Mouse (Mus musculus) thymus, postnatal 0 days (tissue): ENCODE measurements around the gene Gbp9. TPM values are rescaled to one million over a fixed set of nuclear protein-coding genes. Genes with fewer than 3 reads are reported as not detected.

Experiments used
- DNase-seq: peaks from one replicate; pipeline ENCODE4 v3.0.0-alpha.2; 2015; ENCODE audit warnings: low spot score
- polyA plus RNA-seq: library from polyadenylated mRNA; unstranded; fragments of >200 nt; fragmentation: Nextera tagmentation; extraction: Ambion mirVana; gene quantifications from 2 replicates; pipeline ENCODE4 v1.2.1, GENCODE M21; 2015

Gene Gbp9
- polyA plus RNA-seq, 1 experiment from 2014 or later = 31.5 TPM

GRCm38 (mm10) chr5:105060224-105060623, 79.1 kb downstream of the Gbp9 start:
- peak; percentile 81 for DNase-seq

GRCm38 (mm10) chr5:105055279-105055678, 84.1 kb downstream of the Gbp9 start:
- DNase-seq = no peak

DNA sequence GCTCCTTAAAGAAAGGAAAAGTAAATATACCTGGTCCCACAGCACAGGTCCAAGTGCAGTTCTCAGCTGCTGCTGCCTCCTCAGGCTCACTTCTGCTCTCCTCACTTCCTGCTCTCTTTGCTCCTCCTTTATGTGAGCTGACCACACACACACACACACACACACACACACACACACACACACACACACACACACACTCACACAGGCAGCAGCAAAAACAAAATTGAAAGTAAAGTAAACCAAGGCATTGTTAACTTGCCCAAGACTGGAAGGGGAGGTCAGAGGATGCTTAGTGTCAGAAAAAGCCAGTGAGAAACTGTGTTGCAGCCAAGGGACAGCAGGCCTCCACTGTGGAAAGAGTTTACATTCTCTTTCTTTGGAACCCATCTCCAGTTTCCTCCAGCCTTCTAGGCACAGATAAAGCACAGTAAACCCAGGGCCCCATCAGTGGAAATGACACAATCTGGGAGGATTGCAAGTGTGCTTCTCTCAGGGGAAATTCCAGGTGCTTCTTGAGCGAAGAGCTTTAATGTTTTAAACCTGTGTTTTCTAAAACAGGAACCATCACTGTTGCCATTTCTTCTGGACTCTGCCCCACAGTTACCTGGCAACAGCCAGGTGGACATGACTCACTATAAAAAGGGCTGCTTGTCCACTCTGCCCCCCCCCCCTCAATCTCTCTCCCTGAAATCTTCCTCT, 85.7 kb downstream of the Gbp9 start:
- DNase-seq = peak; percentile 37

DNA sequence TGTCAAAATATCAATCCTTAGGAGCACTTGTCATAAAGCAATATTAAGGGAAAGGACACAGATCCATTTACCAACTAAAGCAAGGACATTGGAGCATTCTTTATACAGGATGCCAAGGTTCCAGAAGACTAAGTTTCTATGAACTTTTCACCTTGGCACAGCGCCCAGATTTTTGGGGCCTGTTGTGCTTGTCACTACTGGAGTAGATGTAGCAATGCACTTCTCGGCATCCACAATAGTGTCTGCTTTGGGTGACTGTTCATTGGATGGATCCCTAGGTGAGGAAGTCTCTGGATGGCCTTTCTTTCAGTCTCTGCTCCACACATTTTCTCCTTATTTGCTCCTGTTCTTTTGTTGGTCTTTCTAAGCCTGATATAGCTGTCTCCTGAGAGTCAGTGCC, 107.0 kb downstream of the Gbp9 start:
- DNase-seq = no peak

Other genes with a start within 250 kb of the Gbp9 start
- 41.0 and 43.7 TPM in 2 replicates for gene Abcg3, start 156.8 kb downstream of the Gbp9 start, polyA plus RNA-seq
- 61.9 and 67.2 TPM in 2 replicates for gene Gbp8, start within 50 bp of the Gbp9 start, polyA plus RNA-seq
- 59.6 and 66.2 TPM in 2 replicates for gene Gbp4, start within 50 bp of the Gbp9 start, polyA plus RNA-seq
- gene Gbp10, start 100.0 kb upstream of the Gbp9 start, polyA plus RNA-seq = 2.6 and 3.3 TPM in 2 replicates
- gene Gm43302, start 154.2 kb upstream of the Gbp9 start, polyA plus RNA-seq = 0.56 TPM in 1 of 2 replicates, not detected in the other
- gene Gbp6, start 154.2 kb upstream of the Gbp9 start, polyA plus RNA-seq = 34.8 and 40.5 TPM in 2 replicates